Mouse (Mus musculus) kidney, postnatal 0 days (tissue): ENCODE data around the gene B130006D01Rik. TPM values are rescaled to one million over a fixed set of nuclear protein-coding genes. Genes with fewer than 3 reads are reported as not detected.

Experiments used
- ATAC-seq: fragments of 200-750 bp; cut with Nextera tagmentation; replicated peaks from 2 replicates; pipeline ENCODE4 v1.8.0; 2017; ENCODE audit warnings: low read depth, moderate number of reproducible peaks, moderate TSS enrichment, moderate library complexity; ENCODE audit not compliant: low FRiP score
- DNase-seq: peaks from one replicate; pipeline ENCODE4 v3.0.0-alpha.2; 2016; ENCODE audit warnings: low spot score
- H3K27ac ChIP-seq: fragments of 300-500 bp; sonication (generic); 2 replicates; pipeline ENCODE4 v1.5.1; 2014; ENCODE audit warnings: mild to moderate bottlenecking
- H3K27me3 ChIP-seq: fragments of 300-500 bp; sonication (generic); 2 replicates; pipeline ENCODE4 v1.6.1; 2014; ENCODE audit warnings: low read length, mixed read lengths; ENCODE audit not compliant: insufficient read depth
- H3K36me3 ChIP-seq: fragments of 300-500 bp; sonication (generic); 2 replicates; pipeline ENCODE4 v1.6.1; 2014; ENCODE audit warnings: low read length, mixed read lengths; ENCODE audit not compliant: insufficient read depth
- H3K4me1 ChIP-seq: fragments of 300-500 bp; sonication (generic); replicated peaks from 2 replicates; pipeline ENCODE4 v1.6.1; 2014; ENCODE audit warnings: antibody characterized with exemption, low read length, mixed read lengths; ENCODE audit not compliant: insufficient read depth
- H3K4me2 ChIP-seq: fragments of 300-500 bp; sonication (generic); 2 replicates; pipeline ENCODE4 v1.6.1; 2014; ENCODE audit warnings: mild to moderate bottlenecking, low read length, moderate library complexity, mixed read lengths
- H3K4me3 ChIP-seq: fragments of 300-500 bp; sonication (generic); replicated peaks from 2 replicates; pipeline ENCODE4 v1.5.1; 2014; ENCODE audit warnings: low read depth, low read length
- H3K9ac ChIP-seq: fragments of 300-500 bp; sonication (generic); 2 replicates; pipeline ENCODE4 v1.6.1; 2014; ENCODE audit warnings: low read depth, low read length
- H3K9me3 ChIP-seq: fragments of 300-500 bp; sonication (generic); replicated peaks from 2 replicates; pipeline ENCODE4 v1.6.1; 2016; ENCODE audit warnings: low read length, inconsistent platforms, mixed read lengths
- CTCF ChIP-seq: IDR thresholded peaks from 2 replicates; pipeline ENCODE4 v1.5.1; 2016; ENCODE audit warnings: antibody characterized with exemption, low read depth, mild to moderate bottlenecking, moderate library complexity
- WGBS: fragments of 180-500 bp; shearing (Covaris S2); extraction: QIAGEN DNeasy Blood & Tissue Kit; methylation state at CpG from one replicate; pipeline ENCODE4 v1.1.7; 2014; 5-methylcytosine and 5-hydroxymethylcytosine counted together
- polyA plus RNA-seq: library from polyadenylated mRNA; unstranded; fragments of >200 nt; fragmentation: Nextera tagmentation; extraction: Ambion mirVana; gene quantifications from 2 replicates; pipeline ENCODE4 v1.2.1, GENCODE M21; 2015

The B130006D01Rik gene
- polyA plus RNA-seq, 1 experiment from 2014 or later, result 0.22 TPM

DNA sequence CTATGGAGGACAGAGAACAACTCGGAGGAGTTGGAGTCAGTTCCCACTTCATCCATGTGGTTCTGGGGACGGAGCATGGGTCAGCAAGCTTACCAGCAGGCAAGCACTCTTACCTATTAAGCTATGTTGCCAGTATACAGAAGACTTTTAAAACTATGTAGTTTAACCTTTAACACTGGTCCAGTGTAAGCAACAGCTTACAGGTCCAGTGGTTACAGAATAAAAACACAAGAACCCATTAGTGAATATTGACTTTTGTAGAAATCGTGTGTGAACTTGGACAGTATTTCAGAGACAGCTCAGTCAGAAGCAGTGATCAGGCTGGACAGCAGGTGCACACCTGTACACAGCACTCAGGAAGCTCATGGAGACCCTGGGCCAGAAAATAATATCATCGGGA lies 1.1 kb downstream of the B130006D01Rik start:
- ATAC-seq (no peak), DNase-seq (no peak)
- no peak overlapping the region for H3K4me2 ChIP-seq
- H3K9me3 ChIP-seq, result no peaks in the 10 kb centered on the region
- WGBS, result 81% methylated on average over 4 of the region's 4 CpGs
- H3K9ac ChIP-seq, result no peak overlapping the region
- no peak for TF ChIP-seq CTCF
- H3K27me3 ChIP-seq, result no peaks in the 10 kb centered on the region
- no peak overlapping the region for H3K27ac ChIP-seq
- H3K4me3 ChIP-seq, result no peak overlapping the region
- no peaks in the 10 kb centered on the region for H3K4me1 ChIP-seq
- H3K36me3 ChIP-seq, result no peaks in the 10 kb centered on the region

DNA sequence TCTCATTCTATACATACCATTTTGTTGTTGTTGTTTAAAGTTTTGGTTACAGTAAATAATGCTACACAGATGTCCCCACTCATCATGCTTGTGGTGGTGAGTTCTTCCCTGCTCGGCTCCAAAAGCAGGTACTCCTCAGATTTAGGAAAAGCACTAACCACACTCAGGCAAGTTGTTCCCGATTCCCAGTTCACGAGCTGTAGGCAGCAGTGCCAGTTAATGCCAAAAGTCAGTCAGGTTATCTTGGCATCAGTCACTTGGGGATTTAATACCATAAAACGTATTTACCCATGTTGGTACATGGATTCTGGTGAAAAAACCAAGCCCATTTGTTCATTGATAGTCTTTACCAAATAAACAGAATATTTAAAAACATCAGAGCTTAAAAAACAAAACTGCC lies 2.8 kb downstream of the B130006D01Rik start:
- H3K4me3 ChIP-seq, result no peak overlapping the region
- DNase-seq, result no peak
- no peak for ATAC-seq
- no peak overlapping the region for H3K27ac ChIP-seq
- H3K27me3 ChIP-seq, result no peaks in the 10 kb centered on the region
- no peak for TF ChIP-seq CTCF
- H3K4me2 ChIP-seq, result no peak overlapping the region
- H3K9me3 ChIP-seq, result no peaks in the 10 kb centered on the region
- no peaks in the 10 kb centered on the region for H3K36me3 ChIP-seq
- no peak overlapping the region for H3K9ac ChIP-seq
- 68% methylated on average over 4 of the region's 4 CpGs for WGBS
- H3K4me1 ChIP-seq, result no peaks in the 10 kb centered on the region

GRCm38 (mm10) chr11:95727947-95728346 lies 4.6 kb downstream of the B130006D01Rik start:
- WGBS, result 88% methylated on average over 5 of the region's 5 CpGs
- no peaks in the 10 kb centered on the region for H3K36me3 ChIP-seq
- H3K9ac ChIP-seq, result no peak overlapping the region
- no peaks in the 10 kb centered on the region for H3K27me3 ChIP-seq
- H3K9me3 ChIP-seq, result no peaks in the 10 kb centered on the region
- ATAC-seq (no peak), DNase-seq (no peak)
- no peak overlapping the region for H3K4me3 ChIP-seq
- H3K27ac ChIP-seq, result no peak overlapping the region
- no peaks in the 10 kb centered on the region for H3K4me1 ChIP-seq
- TF ChIP-seq CTCF, result no peak
- H3K4me2 ChIP-seq, result no peak overlapping the region

DNA sequence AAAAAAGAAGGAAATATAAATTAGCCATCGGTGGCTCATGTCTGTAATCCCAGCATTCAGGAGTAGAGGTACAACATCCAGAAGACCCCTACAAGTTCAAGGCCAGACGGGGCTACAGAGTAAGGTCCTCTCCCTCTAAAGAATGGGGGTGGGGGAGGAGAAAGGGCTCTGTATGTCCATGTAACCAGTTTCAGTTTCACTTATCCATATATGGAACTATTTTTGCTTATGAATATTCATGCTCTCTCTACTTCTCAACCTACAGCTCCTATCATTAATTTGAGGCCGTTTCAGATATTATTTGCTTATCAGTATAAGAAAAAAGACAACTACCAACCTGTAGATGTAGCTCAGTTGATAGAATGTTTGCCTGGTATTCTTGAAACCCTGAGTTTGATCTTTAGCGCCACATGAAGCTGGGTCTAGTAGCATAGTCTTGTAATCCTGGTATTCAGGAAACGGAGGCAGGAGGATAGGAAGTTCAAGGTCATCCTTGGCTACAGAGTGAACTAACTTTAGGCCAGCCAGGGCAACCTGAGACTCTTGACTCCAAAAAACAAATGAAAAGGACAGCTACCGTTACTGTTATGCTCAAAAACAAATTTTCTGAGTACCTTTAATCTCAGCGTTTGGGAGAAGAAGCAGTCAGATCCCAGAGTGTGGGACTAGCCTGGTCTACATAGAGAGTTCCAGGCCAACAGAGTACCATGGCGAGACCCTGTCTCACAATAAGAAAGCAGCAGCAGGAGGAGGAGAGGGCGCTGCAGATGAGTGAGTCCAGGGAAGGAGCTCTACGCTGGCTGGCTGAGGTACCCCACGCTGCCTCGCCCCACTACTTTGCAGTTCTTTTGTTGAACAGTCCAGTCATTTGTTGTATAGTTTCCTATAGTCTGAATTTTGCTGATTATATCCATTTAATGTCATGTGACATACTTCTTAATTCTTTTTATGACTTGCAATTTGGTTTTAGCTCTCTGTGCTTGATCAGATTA lies 5.8 kb downstream of the B130006D01Rik start:
- no peak for TF ChIP-seq CTCF
- H3K4me2 ChIP-seq, result no peak overlapping the region
- H3K9me3 ChIP-seq, result no peaks in the 10 kb centered on the region
- H3K4me1 ChIP-seq, result no peaks in the 10 kb centered on the region
- no peaks in the 10 kb centered on the region for H3K27me3 ChIP-seq
- WGBS, result 80% methylated on average over 12 of the region's 12 CpGs
- no peak overlapping the region for H3K4me3 ChIP-seq
- H3K9ac ChIP-seq, result no peak overlapping the region
- DNase-seq (peak; percentile 33), ATAC-seq (no peak)
- H3K27ac ChIP-seq, result no peak overlapping the region
- no peaks in the 10 kb centered on the region for H3K36me3 ChIP-seq

DNA sequence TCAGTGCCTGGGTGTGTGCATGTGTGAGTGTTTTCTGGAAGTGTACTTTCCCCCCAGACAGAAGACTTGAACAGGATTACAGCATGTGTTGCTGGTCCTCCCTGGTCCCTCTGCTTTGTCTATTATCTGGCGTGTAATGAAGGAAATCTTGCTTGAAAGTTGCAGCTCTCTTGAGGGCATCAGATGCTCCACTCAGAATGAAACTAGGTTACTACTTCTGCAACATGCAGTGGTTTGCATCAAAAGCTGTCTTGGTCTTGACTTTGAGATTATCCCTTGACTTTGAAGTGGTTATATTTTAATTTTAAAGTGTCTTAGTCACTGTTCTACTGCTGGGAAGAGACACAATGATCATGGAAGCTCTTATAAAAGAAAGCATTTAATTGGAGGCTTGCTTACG lies 11.1 kb downstream of the B130006D01Rik start:
- Histone ChIP-seq H3K4me2 (no peak overlapping the region), H3K27ac (no peak overlapping the region), H3K9me3 (no peaks in the 10 kb centered on the region), H3K27me3 (no peaks in the 10 kb centered on the region), H3K9ac (no peak overlapping the region), H3K4me1 (no peaks in the 10 kb centered on the region), H3K4me3 (no peak overlapping the region), H3K36me3 (no peaks in the 10 kb centered on the region)
- 90% methylated on average over 2 of the region's 2 CpGs for WGBS
- ATAC-seq (no peak), DNase-seq (no peak)
- TF ChIP-seq CTCF, result no peak

GRCm38 (mm10) chr11:95737811-95738210 lies 14.4 kb downstream of the B130006D01Rik start:
- H3K36me3 ChIP-seq, result no peaks in the 10 kb centered on the region
- DNase-seq (no peak), ATAC-seq (no peak)
- H3K4me1 ChIP-seq, result no peaks in the 10 kb centered on the region
- WGBS, result 64% methylated on average over 3 of the region's 3 CpGs
- no peak overlapping the region for H3K4me3 ChIP-seq
- H3K4me2 ChIP-seq, result no peak overlapping the region
- no peak overlapping the region for H3K9ac ChIP-seq
- TF ChIP-seq CTCF, result no peak
- H3K27ac ChIP-seq, result no peak overlapping the region; the same call in 1 of the 2 replicates
- H3K9me3 ChIP-seq, result no peaks in the 10 kb centered on the region
- no peaks in the 10 kb centered on the region for H3K27me3 ChIP-seq
